In the genomic region with DNA sequence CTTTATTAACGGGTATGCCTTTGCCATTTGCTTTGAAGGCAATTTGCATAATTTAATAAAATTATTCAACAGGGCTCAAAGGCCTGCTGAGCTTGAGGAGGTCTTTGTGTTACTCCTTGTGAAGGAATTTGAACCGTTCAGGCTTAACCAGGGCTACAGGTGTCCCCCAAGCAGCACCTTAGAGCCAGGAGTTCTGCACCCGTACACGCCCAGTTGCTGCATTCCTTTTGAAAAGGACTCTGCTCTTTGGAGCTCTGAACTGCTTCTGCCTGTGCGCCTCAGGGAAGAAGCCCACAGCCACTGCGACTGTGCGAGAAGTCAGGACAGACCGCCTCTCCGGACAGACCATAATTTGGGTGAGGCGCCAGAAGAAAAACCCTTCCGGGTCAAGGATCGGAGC, we compare ENCODE assay signal across 17 mouse cellular contexts. TPM values are rescaled to one million over a fixed set of nuclear protein-coding genes. Genes with fewer than 3 reads are reported as not detected.
A peak's percentile ranks its signal among the peaks of the same experiment; 100 is the strongest.
DNase-seq lines count a peak whose midpoint lies in the region; TF ChIP-seq lines count a peak whose summit lies in the region.
"Not testable (repeated sequence)": the region's sequence is repeated elsewhere in the genome, so short reads cannot be mapped to it uniquely, and the experiment has no call there.
"Had no signal": no experiment of that assay in that cellular context is flagged by ENCODE, and none has a peak within 500 bp of the region (broad histone marks: within the 10 kb centered on the region; RNA-seq: fewer than 3 reads in every experiment).

A gene (plus strand): TSS at position 301 of the 400 bp plus-strand sequence.

- TF ChIP-seq POLR2A in ES-Bruce4 (IDR thresholded peaks at IDR 0.05; ENCODE audit: insufficient read depth, low read length) = not testable (repeated sequence)

- H3K9me3 ChIP-seq in ES-Bruce4 (replicated peaks; ENCODE audit: control insufficient read depth, insufficient read depth, low read length, poor library complexity, severe bottlenecking); ES-E14 (ENCODE audit: control insufficient read depth, insufficient read depth, low read depth, low read length): not testable (repeated sequence)

- H3K9ac ChIP-seq in ES-Bruce4 (ENCODE audit: low read depth, poor library complexity, severe bottlenecking); ES-E14 (ENCODE audit: insufficient read depth, low read depth, low read length, poor library complexity, severe bottlenecking): not testable (repeated sequence)

- H3K4me3 ChIP-seq in ES-Bruce4 (ENCODE audit: low read depth, low read length) = peak within 1 kb of the TSS; percentile 12
- peak within 1 kb of the TSS in 1 of 2 experiments; percentile 11; a peak in 1 of 4 replicates for H3K4me3 ChIP-seq in ES-E14 (ENCODE audit: insufficient read depth in 1 of 2, low read depth in 1 of 2, low read length in 2 of 2, poor library complexity in 1 of 2, severe bottlenecking in 1 of 2)

- H3K4me1 ChIP-seq in ES-Bruce4 (ENCODE audit: control insufficient read depth, insufficient read depth, low read length); ES-E14 (ENCODE audit: control insufficient read depth in 2 of 2, insufficient read depth in 2 of 2, low read length in 2 of 2, poor library complexity in 1 of 2): not testable (repeated sequence)

- not testable (repeated sequence) for TF ChIP-seq CTCF in ES-Bruce4 (IDR thresholded peaks at IDR 0.05; ENCODE audit: low read depth, low read length)

- in situ Hi-C loops in ES-E14 (cut with MboI; ENCODE audit: low sequenced_read_pairs in 2 of 2, unreplicated experiment in 2 of 2) = not testable (repeated sequence)

- H3K27me3 ChIP-seq in ES-Bruce4 (ENCODE audit: control insufficient read depth, insufficient read depth, low read length, poor library complexity, severe bottlenecking) = not testable (repeated sequence)

- H3K36me3 ChIP-seq in ES-Bruce4 (ENCODE audit: control insufficient read depth, insufficient read depth, low read length, poor library complexity, severe bottlenecking); ES-E14 (ENCODE audit: control insufficient read depth, insufficient read depth, low read length, poor library complexity, severe bottlenecking): not testable (repeated sequence)

- TF ChIP-seq EP300 in ES-Bruce4 (IDR thresholded peaks at IDR 0.05; ENCODE audit: insufficient read depth, low read depth, low read length) = not testable (repeated sequence)

- DNase-seq in ES-E14 (ENCODE audit: low read depth, low spot score) = not testable (repeated sequence)

- not testable (repeated sequence) for H3K27ac ChIP-seq in ES-Bruce4 (ENCODE audit: insufficient read depth, low read length); ES-E14 (ENCODE audit: insufficient read depth, low read depth, low read length, poor library complexity, severe bottlenecking)

RNA-seq across cellular contexts. Expression of the gene that starts here (rescaled TPM):
- polyA plus RNA-seq in ES-Bruce4 (2011; ENCODE audit: insufficient read depth, insufficient read length, low read depth, missing spikeins) = 23.9 and 27.9 TPM in 2 replicates
- total RNA-seq in ES-E14 (2012; rRNA removed) = 13.8 and 38.0 TPM in 2 replicates
- total RNA-seq: adrenal gland, adult 18-20 months; adrenal gland, adult 2 months; adrenal gland, adult 8-10 months; adrenal gland, postnatal 10 days; adrenal gland, postnatal 14 days; adrenal gland, postnatal 25 days; adrenal gland, postnatal 36 days; adrenal gland, postnatal 4 days; CH12.LX; G1E; MEL had no signal
- polyA plus RNA-seq: activated CD4-positive, CD25-positive, alpha-beta regulatory T cell, adult 4 months; adrenal gland, adult 2 months; C2C12; CD4-positive, CD25-positive, alpha-beta regulatory T cell, adult 4 months; G1E; Patski had no signal
